Mouse (Mus musculus) midbrain, embryonic 16.5 days (tissue): Measurements from ENCODE around the gene Sdhd. TPM values are rescaled to one million over a fixed set of nuclear protein-coding genes. Genes with fewer than 3 reads are reported as not detected.

ENCODE experiments used
- ATAC-seq: fragments of 200-750 bp; cut with Nextera tagmentation; 2 replicates; pipeline ENCODE4 v1.8.0; 2017; ENCODE audit warnings: moderate TSS enrichment
- H3K27ac ChIP-seq: fragments of 300-500 bp; sonication (generic); 2 replicates; pipeline ENCODE4 v1.5.1; 2014; ENCODE audit warnings: mild to moderate bottlenecking, low read length, mixed read lengths
- H3K27me3 ChIP-seq: fragments of 300-500 bp; sonication (generic); 2 replicates; pipeline ENCODE4 v1.6.1; 2014; ENCODE audit warnings: low read depth, low read length, mixed read lengths; ENCODE audit not compliant: control insufficient read depth, insufficient read depth
- H3K36me3 ChIP-seq: fragments of 300-500 bp; sonication (generic); 2 replicates; pipeline ENCODE4 v1.6.1; 2014; ENCODE audit warnings: mild to moderate bottlenecking, low read length, moderate library complexity, mixed read lengths; ENCODE audit not compliant: control insufficient read depth, insufficient read depth
- H3K4me1 ChIP-seq: fragments of 300-500 bp; sonication (generic); 2 replicates; pipeline ENCODE4 v1.6.1; 2014; ENCODE audit warnings: mild to moderate bottlenecking, low read length, mixed read lengths; ENCODE audit not compliant: control insufficient read depth, insufficient read depth
- H3K4me2 ChIP-seq: fragments of 300-500 bp; sonication (generic); 2 replicates; pipeline ENCODE4 v1.6.1; 2014; ENCODE audit warnings: mild to moderate bottlenecking, low read length, mixed read lengths
- H3K4me3 ChIP-seq: fragments of 300-500 bp; sonication (generic); 2 replicates; pipeline ENCODE4 v1.5.1; 2014; ENCODE audit warnings: low read depth, mild to moderate bottlenecking, low read length, moderate library complexity, mixed read lengths
- H3K9ac ChIP-seq: fragments of 300-500 bp; sonication (generic); 2 replicates; pipeline ENCODE4 v1.6.1; 2014; ENCODE audit warnings: low read depth, low read length, mixed read lengths
- H3K9me3 ChIP-seq: fragments of 300-500 bp; sonication (generic); replicated peaks from 2 replicates; pipeline ENCODE4 v1.6.1; 2014; ENCODE audit warnings: mild to moderate bottlenecking, low read length, mixed read lengths; ENCODE audit not compliant: control insufficient read depth, poor library complexity, severe bottlenecking
- WGBS: fragments of 180-500 bp; shearing (Covaris S2); extraction: QIAGEN DNeasy Blood & Tissue Kit; methylation state at CpG from one replicate; pipeline ENCODE4 v1.1.7; 2014; 5-methylcytosine and 5-hydroxymethylcytosine counted together
- polyA plus RNA-seq: library from polyadenylated mRNA; unstranded; fragments of >200 nt; fragmentation: Nextera tagmentation; extraction: Ambion mirVana; gene quantifications from 2 replicates; pipeline ENCODE4 v1.2.1, GENCODE M21; 2015

The Sdhd gene
- polyA plus RNA-seq, 1 experiment from 2014 or later = 248 TPM

DNA sequence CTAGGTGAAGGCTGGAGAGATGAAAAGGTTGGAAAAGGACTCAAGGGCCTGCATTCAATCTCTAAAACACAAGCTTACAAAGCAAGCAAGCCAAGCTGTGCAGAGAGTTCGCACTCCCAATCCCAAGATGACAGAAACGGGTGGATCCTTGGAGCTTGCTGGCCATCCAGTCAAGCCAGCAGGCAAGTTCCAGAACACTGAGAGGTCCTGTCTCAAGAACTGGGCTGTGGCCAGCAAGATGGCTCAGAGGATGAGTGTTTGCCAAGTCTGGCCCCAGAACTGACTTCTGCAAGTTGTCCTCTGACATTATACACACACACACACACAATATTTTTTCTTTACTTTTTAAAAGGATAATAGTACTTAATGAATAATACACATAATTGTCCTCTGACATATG, 35.7 kb downstream of the Sdhd start:
- H3K36me3 ChIP-seq = no peaks in the 10 kb centered on the region
- 76% methylated on average over 2 of the region's 2 CpGs for WGBS
- no peak for ATAC-seq
- no peaks in the 10 kb centered on the region for H3K4me1 ChIP-seq
- no peaks in the 10 kb centered on the region for H3K27me3 ChIP-seq
- H3K4me2 ChIP-seq = no peak overlapping the region
- no peak overlapping the region for H3K4me3 ChIP-seq
- H3K27ac ChIP-seq = no peak overlapping the region
- H3K9ac ChIP-seq = no peak overlapping the region
- no peaks in the 10 kb centered on the region for H3K9me3 ChIP-seq

DNA sequence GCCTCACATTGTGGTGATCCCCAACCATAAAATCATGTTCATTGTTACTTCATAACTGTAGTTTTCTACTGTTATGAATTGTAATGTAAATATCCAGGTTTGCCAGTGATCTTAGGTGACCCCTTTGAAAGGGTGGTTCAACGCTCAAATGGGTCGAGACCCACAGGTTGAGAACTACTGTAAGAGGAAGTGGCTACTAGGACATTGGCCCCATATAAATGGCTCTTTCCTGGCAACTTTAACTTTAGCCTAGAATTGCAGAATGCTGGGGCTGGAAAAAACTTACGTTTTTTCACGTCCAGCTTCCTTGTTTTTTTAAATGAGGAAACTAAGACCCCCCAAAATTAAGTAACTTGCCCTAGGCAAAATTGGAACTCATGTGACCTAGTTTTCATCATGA, 36.2 kb downstream of the Sdhd start:
- Histone ChIP-seq H3K9me3 (no peaks in the 10 kb centered on the region), H3K36me3 (no peaks in the 10 kb centered on the region), H3K4me3 (no peak overlapping the region), H3K4me1 (no peaks in the 10 kb centered on the region), H3K27ac (no peak overlapping the region), H3K9ac (no peak overlapping the region), H3K4me2 (no peak overlapping the region), H3K27me3 (no peaks in the 10 kb centered on the region)
- WGBS = 94% methylated on average over 4 of the region's 4 CpGs
- ATAC-seq = no peak

DNA sequence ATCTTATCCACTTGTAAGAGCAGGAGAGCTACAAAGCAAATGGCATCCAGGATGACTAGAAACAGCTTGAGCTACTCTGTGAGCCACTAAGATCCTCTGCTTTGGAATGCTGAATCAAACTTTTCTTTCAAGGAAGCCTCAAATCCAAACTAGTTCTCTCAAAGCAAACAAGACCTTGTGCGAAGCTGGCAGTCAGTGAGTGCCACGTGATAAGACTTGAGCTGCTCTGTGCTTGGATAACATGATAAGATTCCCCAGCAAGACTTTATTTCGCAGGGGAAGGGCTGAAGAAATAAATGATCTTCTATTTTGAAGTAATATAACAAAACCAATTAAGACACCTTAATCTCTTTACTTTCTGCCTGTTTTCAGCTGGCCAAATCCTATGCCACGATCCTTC, 37.7 kb downstream of the Sdhd start:
- Histone ChIP-seq H3K27ac (no peak overlapping the region), H3K9me3 (no peaks in the 10 kb centered on the region), H3K4me3 (no peak overlapping the region), H3K27me3 (no peaks in the 10 kb centered on the region), H3K36me3 (no peaks in the 10 kb centered on the region), H3K9ac (no peak overlapping the region), H3K4me2 (no peak overlapping the region), H3K4me1 (no peaks in the 10 kb centered on the region)
- no peak for ATAC-seq
- 80% methylated on average over 4 of the region's 4 CpGs for WGBS

DNA sequence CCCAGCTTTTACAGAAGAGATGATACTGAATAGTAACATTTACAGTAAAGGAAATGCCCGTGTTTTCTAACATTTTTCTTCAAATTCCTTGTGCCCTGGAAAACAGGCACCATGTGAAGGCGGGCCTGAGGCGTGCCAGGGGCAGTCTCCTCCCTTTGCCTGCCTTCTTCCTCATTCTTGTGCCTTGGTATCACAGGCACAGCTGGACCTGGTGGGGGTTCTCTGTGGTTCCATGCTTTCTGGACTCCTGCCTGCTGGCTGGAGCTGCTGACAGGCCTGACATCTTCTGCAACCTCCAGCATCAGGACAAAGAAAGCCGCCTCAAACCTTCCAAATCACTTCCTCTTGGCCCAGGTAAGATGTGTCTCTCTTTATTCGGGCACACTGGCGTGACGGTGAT, 38.4 kb downstream of the Sdhd start:
- Histone ChIP-seq H3K4me2 (no peak overlapping the region), H3K9ac (no peak overlapping the region), H3K9me3 (no peaks in the 10 kb centered on the region), H3K27me3 (no peaks in the 10 kb centered on the region), H3K36me3 (no peaks in the 10 kb centered on the region), H3K4me3 (no peak overlapping the region), H3K27ac (no peak overlapping the region), H3K4me1 (no peaks in the 10 kb centered on the region)
- WGBS = 81% methylated on average over 7 of the region's 7 CpGs
- ATAC-seq = no peak

DNA sequence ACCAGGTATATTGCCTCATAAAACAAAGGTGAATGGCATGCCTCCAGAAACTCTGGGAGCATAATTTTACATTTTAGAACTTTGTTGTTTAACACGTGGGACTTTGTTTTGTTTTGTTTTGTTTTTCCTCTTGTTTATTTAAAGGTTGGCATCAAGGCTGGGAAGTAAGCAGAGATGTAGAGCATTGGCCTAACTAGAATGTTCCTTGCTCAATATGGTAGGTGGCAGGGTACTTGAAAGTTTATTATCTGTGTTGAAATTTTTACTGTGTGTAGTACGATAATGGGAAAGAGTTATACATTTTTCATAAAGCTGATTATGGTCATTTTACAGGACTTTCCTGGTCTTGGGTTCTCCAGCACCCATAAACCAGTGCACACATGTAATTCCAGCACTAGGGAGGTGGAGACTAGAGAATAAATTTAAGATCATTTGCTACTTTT, 41.7 kb downstream of the Sdhd start:
- Histone ChIP-seq H3K27ac (no peak overlapping the region), H3K4me2 (no peak overlapping the region), H3K9ac (no peak overlapping the region), H3K27me3 (no peaks in the 10 kb centered on the region), H3K9me3 (no peaks in the 10 kb centered on the region), H3K4me1 (no peaks in the 10 kb centered on the region), H3K36me3 (no peaks in the 10 kb centered on the region), H3K4me3 (no peak overlapping the region)
- no peak for ATAC-seq
- WGBS = 84% methylated on average over 2 of the region's 2 CpGs

DNA sequence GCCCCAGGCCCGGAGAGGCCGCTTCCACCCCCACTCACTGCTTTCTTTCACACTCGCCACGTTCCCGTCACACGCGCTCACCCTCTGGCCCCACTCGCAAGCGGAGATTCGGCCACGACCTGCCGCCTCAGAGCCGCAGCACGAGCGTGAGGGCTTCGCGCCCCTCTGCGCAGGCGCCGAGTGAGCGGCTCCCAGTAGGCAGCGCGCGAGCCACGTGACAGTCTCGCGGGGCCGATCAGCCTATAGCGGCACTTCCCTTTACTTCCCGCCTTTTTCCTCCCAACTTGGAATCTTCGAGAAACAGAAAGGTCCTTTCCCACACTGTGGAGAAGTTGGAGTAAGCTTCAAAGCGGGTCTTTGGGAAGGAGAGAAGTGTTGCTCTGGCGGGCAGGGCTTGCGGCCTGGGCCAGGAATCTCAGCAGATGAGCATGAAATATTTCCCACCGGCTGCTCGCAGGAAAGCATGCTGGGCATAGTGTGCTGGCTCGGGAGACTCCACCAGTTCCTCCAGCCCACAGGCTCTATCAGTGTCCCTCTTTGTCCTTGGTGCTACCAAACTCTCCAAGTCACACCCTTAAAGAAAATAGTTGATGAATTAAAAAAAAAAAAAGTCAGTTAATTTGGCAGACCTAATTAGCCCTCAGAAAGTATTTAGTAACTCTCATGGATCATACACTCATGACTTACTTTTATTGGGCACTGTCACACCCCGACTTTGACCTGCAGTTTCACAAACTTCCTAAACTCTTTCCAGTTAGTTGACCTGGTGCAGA, 42.3 kb downstream of the Sdhd start, which contains the start of gene Tex12:
TSS of gene Tex12 (minus strand) at position 181 of the 773 bp plus-strand sequence.
- no peaks in the 10 kb centered on the region for H3K9me3 ChIP-seq
- H3K27me3 ChIP-seq = no peaks in the 10 kb centered on the region
- H3K4me3 ChIP-seq = no peak within 1 kb of the TSS
- H3K4me1 ChIP-seq = no peaks in the 10 kb centered on the region
- H3K27ac ChIP-seq = no peak within 1 kb of the TSS
- WGBS = 91% methylated on average over 38 of the region's 38 CpGs
- H3K4me2 ChIP-seq = no peak within 1 kb of the TSS
- H3K9ac ChIP-seq = no peak within 1 kb of the TSS
- no peak for ATAC-seq
- no peaks in the 10 kb centered on the region for H3K36me3 ChIP-seq

DNA sequence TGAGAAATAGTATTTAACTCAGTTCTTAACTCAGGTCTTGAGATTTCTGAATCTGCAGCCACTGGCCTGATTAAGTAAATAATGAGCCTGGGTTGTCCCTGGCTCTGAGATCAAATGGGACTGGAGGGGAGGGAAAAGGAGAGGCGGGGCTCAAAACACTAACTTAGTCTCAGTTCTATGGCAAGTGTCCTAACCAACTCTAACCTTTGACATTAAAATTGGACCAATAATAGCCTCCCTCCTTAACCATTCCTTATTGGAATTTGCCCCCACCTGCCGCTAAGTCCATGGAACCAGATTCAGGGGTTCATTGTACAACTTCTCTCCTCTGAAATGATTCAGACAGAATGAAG, 48.5 kb downstream of the Sdhd start, which contains the start of gene Bco2:
TSS of gene Bco2 (minus strand) at position 88 of the 353 bp plus-strand sequence.
- peak; percentile 54 for ATAC-seq
- Histone ChIP-seq H3K27me3 (no peaks in the 10 kb centered on the region), H3K9me3 (no peaks in the 10 kb centered on the region), H3K4me3 (peak within 1 kb of the TSS; percentile 36), H3K36me3 (no peaks in the 10 kb centered on the region), H3K27ac (peak within 1 kb of the TSS; percentile 85), H3K9ac (peak within 1 kb of the TSS; percentile 62), H3K4me1 (peaks cover 9% of the 10 kb centered on the region; the same call in 1 of the 2 replicates), H3K4me2 (peak within 1 kb of the TSS; percentile 59)
- WGBS = 6% methylated on average over 2 of the region's 2 CpGs

DNA sequence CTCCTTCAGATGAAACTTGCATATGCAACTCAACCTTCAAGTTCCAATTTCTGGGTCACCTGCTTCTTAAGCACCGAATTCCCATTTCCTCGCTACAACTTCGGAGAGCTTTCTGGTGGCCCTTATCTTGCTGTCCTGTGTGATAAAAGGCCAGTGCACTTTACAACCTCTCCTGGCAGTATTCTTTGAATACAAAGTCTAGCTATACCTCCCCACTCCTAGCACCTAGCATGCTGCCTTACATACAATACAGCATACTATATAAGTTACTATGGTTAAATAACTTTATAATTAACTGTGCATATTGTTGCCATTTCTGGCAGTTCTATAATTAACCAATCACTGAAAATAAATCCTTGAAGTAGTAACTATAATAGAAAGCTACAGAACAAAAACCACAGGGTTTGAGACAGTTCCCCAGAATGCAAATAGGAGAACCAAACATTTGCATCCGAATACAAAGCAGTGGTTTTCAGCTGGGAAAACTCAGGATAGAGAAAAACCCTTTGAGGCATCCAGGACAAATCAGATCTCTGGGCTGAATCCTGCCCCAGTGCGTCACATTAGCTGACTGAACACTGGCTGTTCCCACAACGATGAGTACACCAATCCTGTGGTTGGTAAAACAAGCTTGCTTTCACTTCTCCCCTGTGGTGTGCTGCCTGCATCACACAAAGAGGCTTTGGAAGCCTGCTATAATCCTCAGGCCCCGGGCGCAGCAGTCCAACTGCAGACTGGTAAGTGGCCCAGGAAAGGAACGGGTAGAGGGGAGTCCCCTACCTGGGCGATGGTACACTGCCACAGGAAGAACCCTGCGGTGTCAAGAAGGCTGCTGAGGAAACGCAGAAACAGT, 49.1 kb downstream of the Sdhd start, which contains the start of gene Il18:
TSS of gene Il18 (plus strand) at position 587 of the 853 bp plus-strand sequence.
- Histone ChIP-seq H3K27me3 (no peaks in the 10 kb centered on the region), H3K4me2 (peak within 1 kb of the TSS; percentile 59), H3K9ac (peak within 1 kb of the TSS; percentile 62), H3K27ac (peak within 1 kb of the TSS; percentile 85), H3K36me3 (no peaks in the 10 kb centered on the region), H3K9me3 (no peaks in the 10 kb centered on the region), H3K4me1 (peaks cover 9% of the 10 kb centered on the region; the same call in 1 of the 2 replicates), H3K4me3 (peak within 1 kb of the TSS; percentile 36)
- peak; percentile 97 for ATAC-seq
- 17% methylated on average over 12 of the region's 12 CpGs for WGBS

DNA sequence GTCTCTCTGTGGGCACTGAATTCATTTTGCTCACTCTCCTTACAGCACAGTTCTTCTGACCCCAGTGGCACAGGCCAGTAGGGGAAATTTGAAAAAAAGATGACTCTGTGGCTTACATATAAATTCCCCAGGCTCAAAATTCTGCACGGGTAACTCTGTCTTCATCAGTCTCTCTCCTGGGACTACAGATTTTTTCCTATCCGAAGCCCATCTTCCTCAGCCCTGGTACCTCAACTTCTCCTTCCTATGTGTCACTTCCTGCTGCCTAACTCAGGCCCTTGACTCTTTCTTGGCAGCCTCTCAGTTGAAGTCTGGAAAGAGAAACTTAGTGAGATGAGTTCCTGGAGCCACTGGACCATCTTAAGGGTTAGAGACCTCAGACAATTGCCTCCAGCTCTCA, 50.1 kb downstream of the Sdhd start:
- Histone ChIP-seq H3K27me3 (no peaks in the 10 kb centered on the region), H3K4me1 (peaks cover 9% of the 10 kb centered on the region; the same call in 1 of the 2 replicates), H3K4me3 (no peak overlapping the region), H3K9ac (no peak overlapping the region), H3K4me2 (no peak overlapping the region), H3K9me3 (no peaks in the 10 kb centered on the region), H3K36me3 (no peaks in the 10 kb centered on the region), H3K27ac (no peak overlapping the region)
- 71% methylated on average over 2 of the region's 2 CpGs for WGBS
- no peak for ATAC-seq
